Mouse (Mus musculus): ENCODE measurements around the gene Bub1b. TPM values are rescaled to one million over a fixed set of nuclear protein-coding genes. Genes with fewer than 3 reads are reported as not detected.

The Bub1b gene
- total RNA-seq, 2 experiments from 2014 or later: 39.5 to 50.3 TPM

DNA sequence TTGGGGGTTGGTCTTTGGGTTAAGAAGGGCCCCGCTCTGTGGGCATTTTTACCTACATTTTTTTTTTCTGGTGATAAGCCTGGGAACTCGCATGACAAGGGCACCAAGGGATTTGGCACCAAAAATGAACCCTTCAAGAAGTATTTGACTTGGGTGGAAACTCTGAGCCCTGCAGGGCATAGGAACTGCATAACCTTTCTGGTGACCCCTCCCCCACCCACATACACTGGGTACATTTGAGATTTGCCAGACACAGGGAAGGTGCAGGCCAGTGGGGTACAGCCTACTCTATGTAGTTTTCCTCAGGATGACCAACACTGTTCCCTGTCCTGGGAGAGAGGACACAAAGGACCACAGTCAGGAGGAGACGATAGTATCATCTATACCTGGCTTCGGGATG, 67.6 kb downstream of the Bub1b start:
- no peak for DNase-seq

DNA sequence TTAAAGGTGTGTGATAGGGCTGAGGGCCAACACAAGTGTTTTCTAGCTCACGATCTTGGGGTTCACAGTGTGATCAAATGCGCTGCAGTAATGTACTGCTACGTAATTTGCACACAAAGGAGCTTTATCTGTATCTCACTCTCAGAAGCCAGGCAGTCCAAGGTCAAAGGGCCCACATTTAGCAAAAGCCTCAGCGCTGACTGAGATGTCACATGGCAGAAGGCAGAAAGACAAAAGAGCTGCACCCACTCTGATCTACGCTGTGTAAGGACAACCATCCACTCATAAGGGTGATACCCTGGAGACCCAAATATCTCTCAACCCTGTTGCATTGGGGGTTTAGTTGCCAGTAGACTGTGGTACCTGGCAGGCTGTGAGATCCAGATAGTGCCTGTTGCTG, 69.2 kb downstream of the Bub1b start:
- DNase-seq: no peak

DNA sequence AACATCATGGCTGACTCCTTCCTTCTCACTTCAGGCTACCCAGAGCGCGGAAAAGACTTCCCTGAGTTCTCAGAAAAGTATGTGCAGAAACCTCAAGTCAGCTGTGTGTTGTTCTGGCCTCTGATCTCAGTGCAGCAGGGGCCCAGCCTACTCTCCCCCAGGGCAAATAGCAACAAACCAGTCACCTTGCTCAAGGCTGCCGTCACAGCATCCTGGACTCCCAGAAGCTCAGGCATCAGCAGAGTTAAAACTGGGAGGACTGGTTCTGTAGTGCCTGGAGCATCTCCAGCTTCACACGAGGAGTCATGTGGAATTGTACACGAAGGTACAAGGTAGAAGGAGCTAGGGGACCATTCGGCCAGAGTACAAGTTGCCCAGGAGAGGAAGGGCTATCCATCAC, 71.2 kb downstream of the Bub1b start:
- DNase-seq: no peak

DNA sequence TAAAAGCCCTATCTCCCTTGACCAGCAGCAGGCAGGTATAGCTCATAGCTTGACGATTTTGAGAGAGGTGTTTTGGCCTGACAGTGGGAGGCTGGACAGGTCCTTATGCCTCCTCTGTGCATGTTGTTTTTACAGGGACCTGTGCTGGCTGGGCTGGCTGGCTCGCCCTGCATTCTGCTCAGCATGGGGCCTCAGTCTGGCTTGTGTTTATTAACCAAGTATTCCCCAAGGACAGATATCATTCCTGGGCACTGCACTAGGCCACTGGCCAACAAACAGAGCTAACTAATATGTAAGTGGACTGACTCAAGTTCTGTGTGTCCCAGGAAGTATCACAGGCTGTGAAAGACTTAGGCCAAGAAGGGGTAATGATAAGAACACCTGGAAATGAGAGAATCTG, 71.8 kb downstream of the Bub1b start:
- DNase-seq: peak; percentile 41

DNA sequence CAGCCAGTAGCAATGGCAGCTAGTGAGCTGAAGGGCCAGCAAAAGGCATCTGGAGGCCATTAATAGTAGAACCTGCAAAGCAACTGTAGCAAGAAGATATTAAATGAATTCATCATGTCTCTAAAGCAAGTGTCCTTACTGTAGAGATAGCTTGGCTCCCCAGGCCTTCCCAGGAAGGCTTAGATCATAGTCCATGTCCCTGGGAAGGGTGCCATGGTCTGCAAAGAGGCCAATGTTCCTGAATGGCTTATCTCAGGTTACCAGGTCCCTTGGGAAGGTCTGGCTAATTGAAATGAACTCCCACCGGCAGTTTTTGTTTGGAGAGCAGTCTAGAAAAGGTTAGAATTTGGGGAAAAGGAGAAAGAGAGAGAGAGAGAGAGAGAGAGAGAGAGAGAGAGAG, 73.7 kb downstream of the Bub1b start:
- no peak for DNase-seq

DNA sequence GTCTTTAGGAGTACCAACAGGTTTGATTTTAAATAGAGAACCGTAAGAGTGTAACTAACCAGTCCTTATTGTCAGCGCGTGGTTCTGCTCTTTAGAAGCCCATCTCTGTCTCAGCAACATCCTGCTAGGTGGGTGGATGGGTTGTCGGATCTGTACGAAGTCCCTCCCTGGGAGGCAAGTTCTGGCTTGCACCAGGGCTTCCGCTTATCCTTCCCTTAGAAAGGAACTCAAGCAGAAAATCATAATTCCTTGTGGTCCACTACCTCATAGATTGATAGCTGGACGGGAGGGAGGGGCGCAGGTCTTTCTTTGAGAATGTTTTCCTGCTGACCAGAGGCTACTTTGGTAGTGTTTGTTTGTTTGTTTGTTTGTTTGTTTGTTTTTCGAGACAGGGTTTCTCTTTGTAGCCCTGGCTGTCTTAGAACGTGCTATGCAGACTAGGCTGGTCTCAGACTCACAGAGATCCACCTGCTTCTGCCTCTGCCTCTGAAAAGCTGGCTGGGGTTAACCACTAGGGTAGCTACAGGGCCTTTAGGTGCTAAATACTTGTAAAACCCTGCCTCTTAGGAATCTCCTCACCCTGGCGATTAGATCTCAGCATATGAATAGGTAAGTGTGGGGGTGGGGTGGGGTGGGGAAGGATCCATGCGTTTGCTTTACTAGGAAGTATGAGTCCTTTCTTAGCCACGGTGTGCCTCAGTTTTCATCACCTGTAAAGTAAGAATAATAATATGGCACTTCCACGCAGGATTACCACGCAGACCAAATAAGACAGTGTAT, 75.9 kb downstream of the Bub1b start:
- no peak for DNase-seq

DNA sequence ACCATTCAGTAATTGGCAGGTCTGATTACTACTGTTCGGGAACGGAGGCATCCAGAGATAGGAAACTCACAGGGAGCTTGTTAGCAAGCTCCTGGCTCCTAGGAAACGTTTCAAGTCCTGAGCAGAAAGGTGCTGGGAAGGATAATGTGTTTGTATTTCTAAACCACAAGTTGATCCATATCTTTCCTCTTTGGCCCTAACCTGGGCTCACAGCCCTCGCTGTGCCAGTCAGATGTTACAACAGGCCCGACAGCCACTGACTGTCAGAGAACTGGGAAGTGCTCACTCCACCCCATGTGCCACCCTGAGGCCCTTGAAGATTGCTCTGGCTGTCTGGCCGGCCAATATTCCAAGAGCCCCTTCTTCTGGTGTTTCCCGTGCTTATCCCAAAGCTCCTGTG, 76.5 kb downstream of the Bub1b start:
- no peak for DNase-seq

DNA sequence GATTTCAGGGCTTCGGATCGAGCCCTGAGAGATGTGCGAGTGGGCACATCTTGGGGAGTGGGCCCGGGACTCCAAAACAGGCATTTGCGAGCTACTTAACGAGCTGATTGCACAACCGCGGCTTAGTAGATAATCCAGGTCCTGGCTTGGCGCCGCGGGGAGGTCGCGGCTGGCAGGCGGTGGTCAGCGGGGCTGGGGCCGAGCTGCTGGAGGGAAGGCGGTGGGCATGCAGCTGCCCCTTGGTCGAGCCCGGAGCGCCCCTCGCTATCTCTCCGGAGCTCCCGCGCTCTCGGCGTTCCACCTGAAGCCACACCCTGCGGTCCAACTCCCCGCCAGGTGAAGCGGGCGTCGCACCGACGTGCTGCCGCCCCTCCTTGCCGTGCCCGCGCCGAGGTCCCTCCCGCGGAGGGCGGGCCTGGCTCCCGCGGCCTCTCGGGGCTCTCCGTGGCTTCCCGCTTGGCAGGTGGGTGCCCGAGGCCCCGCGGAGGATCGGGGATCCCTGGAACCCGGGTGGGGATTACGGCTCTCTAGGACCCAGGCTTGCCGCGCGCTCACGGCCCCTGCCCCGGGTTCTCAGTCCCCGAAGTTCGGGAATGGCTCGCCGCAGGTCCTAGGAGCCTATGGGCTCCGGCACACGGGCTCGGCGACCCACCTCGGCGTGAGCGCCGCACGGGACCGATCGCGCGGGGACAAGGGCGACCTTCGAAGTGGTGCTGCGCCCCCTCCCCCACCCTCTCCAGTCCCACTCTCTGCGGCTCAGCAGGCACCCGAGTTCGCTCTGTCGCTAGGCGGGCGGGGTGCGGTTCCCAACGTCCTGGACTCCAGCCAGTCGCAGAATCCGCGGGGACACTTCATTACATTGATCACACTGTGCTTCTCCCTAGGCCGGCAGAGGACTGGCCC, 79.1 kb downstream of the Bub1b start:
- DNase-seq: peak; percentile 50

DNA sequence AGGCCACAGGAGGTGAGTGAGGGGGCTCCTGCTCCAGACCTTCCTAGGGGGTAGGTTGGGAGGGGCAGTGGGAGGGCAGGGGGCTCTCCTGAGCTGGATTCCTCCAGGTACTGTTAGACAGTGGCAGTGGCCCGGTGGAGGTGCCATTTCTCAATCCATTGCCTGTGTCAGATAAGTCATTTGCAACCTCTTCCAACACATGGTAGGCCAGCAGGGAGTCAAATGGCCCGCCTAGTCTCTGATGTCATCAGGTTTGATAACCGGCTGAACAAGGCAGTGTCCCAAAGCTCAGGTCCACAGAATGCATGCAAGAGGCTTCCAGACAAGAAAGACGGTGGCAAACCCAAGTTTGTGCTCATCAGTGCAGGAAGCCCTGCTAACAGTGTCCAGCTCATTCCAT, 79.8 kb downstream of the Bub1b start:
- no peak for DNase-seq

DNA sequence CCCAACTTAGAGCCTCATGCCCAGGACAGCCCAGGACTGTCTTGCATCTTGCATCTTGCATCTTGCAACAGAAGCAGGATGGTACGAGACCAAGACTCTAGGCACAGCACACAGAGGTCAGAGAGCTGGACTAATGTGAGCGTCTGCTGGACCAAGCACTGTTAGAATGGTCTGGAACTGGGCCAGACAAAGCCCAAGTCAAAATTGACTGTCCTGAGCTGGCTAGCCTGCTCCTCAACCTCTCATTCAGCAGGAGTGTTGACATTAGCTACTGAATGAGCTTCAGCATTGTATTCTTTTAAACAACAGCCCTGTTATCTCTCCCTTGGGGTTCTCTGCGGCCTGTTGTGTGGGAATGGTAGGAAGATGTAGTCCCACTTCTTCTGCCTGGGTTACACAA, 81.6 kb downstream of the Bub1b start:
- DNase-seq: no peak

DNA sequence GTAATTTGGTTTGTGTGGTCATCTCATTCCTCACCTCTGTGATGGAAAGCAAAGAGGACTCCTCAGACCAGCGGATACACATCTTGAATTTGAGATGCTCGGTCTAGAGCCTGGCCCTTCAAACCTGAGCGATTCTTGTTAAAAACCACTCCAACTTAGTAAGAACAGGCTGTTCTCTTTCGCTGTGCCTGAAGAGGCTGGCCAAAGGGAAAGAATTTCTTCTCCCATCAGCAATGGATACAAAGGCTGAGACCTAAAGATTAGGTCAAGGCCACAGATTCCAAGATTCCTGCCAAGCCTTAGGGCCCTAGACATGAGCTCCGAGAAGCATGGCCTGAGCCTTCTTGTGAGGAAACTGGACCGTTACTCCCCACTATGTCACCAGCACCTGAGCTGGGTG, 82.9 kb downstream of the Bub1b start:
- no peak for DNase-seq

DNA sequence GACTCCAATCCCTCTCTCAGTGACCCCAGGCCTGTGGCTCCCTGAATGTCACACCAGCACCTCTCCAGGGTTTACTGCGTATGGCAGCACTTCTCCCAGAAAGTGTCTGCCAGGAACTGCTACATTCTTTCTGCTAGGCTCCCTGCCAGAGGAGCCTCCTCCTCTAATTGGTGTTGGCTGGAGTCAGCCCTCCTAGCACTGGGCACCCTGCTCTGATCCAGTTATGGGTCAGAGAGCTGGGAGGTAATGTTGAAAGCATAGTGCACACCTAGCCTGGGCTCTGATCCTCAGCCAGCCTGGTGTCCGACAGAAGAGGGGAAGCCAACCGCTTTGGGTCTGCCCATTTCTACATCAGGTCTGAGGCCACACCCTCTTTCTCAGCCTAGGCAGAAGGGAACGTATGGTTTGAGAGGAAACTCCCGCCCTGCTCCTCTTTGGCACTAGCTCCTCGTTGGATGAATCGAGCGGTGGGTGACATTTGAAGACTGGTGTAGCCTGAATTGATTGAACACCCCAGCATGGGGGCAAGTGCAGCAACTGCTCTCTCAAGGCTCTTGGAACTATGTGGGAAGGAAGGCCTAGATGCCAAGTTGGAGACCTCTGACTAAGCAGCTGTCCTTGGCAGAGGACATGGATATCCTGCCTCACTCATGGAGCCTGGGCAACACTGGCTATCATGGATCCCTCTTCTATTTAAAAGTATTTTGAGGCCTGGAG, 84.7 kb downstream of the Bub1b start:
- DNase-seq: peak; percentile 39

DNA sequence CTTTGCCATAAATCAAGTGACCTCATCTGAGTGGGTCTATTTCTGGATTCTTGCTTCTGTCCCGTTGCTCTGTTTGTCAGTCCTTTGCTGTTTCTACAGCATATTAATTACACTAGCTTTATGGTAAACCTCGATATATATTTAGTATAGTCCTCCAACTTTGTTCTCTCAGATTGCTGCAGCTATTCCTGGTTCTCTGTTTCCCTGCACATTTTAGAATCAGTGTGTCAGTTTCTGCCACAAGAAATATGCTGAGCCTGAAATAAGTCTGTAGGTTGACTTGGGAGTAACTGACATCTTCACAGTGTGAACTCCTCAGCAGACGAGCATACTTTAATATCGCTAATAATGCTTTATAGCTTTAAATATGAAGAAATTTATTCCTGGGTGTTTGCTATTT, 87.1 kb downstream of the Bub1b start:
- no peak for DNase-seq

DNA sequence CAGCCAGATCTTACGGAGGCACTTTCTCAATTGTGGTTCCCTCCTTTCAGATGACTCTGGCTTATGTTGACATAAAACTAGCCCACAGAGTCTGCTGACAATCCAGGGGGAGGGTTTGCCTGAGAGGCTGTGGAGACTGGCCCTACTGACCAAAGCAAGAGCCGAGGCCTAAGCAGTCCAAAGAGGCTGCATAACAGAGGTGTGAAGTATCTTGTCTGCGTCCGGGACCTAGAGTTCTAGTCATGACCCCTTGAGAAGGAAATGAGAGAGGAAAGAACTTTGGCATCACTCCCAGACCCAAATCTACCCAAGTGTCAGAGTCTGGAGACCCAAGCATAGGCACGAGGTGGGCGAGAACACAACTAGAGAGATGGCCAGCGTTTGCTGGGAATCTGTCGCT, 88.7 kb downstream of the Bub1b start:
- no peak for DNase-seq

DNA sequence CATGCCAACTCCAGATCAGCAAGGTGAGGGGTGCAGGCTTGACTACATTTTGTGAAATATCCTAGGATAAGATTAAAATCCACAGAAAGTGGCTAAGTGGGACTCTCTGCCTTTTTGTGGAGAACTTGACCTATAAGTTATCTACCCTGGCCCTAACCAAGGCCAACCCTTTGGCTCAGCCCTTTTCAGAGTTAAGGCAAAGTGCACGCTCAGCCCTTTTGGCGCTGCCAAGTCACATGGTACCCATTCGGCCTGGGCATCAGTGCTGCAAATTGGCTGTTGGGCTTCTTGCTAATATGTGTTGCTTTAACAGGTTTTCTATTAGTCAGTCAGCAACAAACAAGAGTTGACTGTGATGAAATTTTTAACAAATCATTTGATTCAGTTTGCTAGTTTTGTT, 89.8 kb downstream of the Bub1b start:
- DNase-seq: no peak

DNA sequence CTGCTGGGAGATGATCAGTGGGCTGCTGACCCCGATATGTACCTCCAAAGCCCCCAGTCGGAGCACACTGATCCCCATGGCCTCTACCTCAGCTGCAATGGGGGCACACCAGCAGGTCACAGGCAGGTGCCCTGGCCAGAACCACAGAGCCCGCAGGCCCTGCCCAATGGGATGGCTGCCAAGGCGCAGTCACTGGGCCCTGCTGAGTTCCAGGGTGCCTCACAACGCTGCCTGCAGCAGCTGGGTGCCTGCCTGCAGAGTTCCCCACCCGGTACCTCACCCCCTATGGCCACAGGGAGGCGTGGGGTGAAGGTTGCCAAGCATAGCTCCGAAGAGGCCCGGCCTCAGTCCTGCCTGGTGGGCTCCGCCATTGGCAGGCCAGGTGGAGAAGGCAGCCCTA, 91.9 kb downstream of the Bub1b start:
- DNase-seq: peak; percentile 40

Other genes starting within 250 kb of the Bub1b start
- 1 to 10 TPM in 1 of 2 experiments, under 1 TPM in 1; 0.76 to 1.1 TPM for gene Gpr176, start 224.8 kb upstream of the Bub1b start, total RNA-seq (2021)
- 10 to 100 TPM; 14.1 to 14.3 TPM for gene Eif2ak4, start 209.6 kb upstream of the Bub1b start, total RNA-seq (2021)
- gene Srp14, start 118.5 kb upstream of the Bub1b start, total RNA-seq (2021): 100 to 1,000 TPM; 104 to 111 TPM
- 1 to 10 TPM; 4.2 to 7.6 TPM for gene Bmf, start 48.5 kb upstream of the Bub1b start, total RNA-seq (2021)
- 10 to 100 TPM; 14.0 to 14.2 TPM for gene Pak6, start 65.1 kb downstream of the Bub1b start, total RNA-seq (2021)
- 1 to 10 TPM; 1.3 to 1.4 TPM for gene Ankrd63, start 105.8 kb downstream of the Bub1b start, total RNA-seq (2021)
- 1 to 10 TPM; 1.3 to 1.7 TPM for gene Plcb2, start 130.2 kb downstream of the Bub1b start, total RNA-seq (2021)
- 10 to 100 TPM; 33.9 to 34.9 TPM for gene Inafm2, start 147.5 kb downstream of the Bub1b start, total RNA-seq (2021)
- gene Ccdc9b, start 164.4 kb downstream of the Bub1b start, total RNA-seq (2021): 1 to 10 TPM; 6.6 to 7.4 TPM
- not detected for gene Phgr1, start 174.6 kb downstream of the Bub1b start, total RNA-seq (2021)
- gene Disp2, start 181.5 kb downstream of the Bub1b start, total RNA-seq (2021): under 1 TPM; 0.07 to 0.10 TPM
- gene Knstrn, start 215.8 kb downstream of the Bub1b start, total RNA-seq (2021): 10 to 100 TPM; 53.5 to 65.0 TPM